Mouse (Mus musculus): Measurements from ENCODE around the gene Cd164. TPM values are rescaled to one million over a fixed set of nuclear protein-coding genes. Genes with fewer than 3 reads are reported as not detected.

Cd164 gene
- polyA plus RNA-seq, 1 experiment from 2014 or later = 63.5 TPM

DNA sequence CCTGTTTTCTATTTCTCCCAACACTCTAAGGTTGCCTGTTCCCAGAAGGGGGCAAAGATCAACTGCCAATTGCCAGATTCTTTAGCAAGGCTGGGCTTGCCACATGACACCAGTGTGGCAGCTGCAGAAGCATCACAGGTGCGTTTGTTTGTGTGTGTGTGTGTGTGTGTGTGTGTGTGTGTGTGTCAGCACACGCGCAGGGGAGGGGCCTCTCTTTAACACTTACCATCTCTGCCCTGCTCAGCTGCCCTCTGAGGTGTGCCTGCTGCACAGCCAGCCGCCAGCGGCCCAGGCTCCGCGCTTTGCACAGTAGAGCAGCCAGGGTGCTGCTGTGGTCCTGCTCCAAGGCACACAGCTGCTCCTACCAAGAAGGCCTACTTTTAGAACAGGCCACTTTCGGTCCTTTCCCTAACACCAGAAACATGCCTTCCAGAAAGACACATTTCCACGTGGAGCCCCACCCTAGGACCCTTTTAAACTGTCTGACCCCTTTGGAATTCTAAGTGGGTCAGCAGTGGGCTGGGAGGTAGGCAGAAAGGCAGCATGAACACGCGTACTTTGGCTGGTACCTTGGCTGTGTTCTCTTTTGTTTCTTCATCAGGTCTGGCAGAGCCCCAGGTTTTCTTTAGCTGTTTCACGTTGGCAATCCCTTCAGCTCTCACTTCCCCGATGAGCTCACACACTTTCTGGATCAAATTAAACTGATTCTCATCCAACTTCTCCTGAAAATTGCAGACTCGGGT, 33.8 kb downstream of the Cd164 start:
- Histone ChIP-seq H3K4me1 (replicated peaks) (peaks cover 14% of the 10 kb centered on the region; the same call in 1 of the 2 replicates), H3K4me3 (no peak overlapping the region), H3K27ac (replicated peaks) (no peak overlapping the region), H3K9ac (peak overlapping the region; percentile 12; the same call in 1 of the 2 replicates), H3K27me3 (no peaks in the 10 kb centered on the region), H3K4me2 (no peak overlapping the region), H3K36me3 (no peaks in the 10 kb centered on the region), H3K9me3 (peaks cover 6% of the 10 kb centered on the region)
- peak; percentile 61; the same call in 1 of the 2 replicates for ATAC-seq (ENCODE audit: low read depth)
- WGBS = 59% methylated on average over 14 of the region's 14 CpGs

DNA sequence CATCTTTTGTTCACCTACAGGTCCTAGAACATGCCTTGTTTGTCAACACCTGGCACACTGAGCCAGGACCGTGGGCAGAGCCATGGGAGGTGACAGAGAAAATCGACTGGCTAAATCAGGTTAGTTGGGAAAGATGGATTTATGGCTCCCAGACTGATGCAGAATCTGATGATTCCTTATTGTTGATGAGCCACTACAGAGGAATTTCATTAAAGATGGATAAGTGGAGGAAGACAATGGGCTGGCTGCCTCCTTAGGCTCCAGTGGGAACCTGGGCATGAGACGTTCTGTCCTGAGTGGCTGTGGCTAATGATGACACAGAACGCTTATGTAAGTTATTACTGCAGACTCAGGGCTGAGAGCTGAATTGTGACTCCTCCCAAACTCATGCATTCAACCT, 34.5 kb downstream of the Cd164 start:
- H3K36me3 ChIP-seq = no peaks in the 10 kb centered on the region
- H3K4me3 ChIP-seq = no peak overlapping the region
- H3K4me1 ChIP-seq (replicated peaks) = peaks cover 14% of the 10 kb centered on the region; the same call in 1 of the 2 replicates
- 68% methylated on average over 4 of the region's 4 CpGs for WGBS
- H3K9ac ChIP-seq = no peak overlapping the region
- H3K27me3 ChIP-seq = no peaks in the 10 kb centered on the region
- no peak overlapping the region for H3K4me2 ChIP-seq
- ATAC-seq (ENCODE audit: low read depth) = no peak
- H3K9me3 ChIP-seq = peaks cover 6% of the 10 kb centered on the region
- H3K27ac ChIP-seq (replicated peaks) = no peak overlapping the region

DNA sequence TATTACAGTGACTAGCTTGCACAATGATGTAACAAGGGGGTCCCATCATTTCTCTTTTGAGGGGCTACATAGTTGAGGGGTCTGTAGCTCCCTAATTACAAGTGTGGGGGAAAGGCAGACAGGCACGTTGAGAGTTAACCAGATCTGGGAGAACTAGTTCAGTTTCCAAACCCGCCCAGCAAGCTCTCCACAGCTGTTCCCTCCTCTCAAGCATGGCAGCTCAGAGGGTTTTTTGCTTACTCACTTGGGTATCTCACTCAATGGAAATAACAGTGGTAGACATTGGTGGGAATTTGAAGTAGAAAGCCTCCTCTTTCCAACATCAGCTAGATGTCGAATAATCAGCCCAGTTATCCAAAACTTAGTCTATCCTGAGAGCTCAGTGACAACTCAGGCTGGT, 35.9 kb downstream of the Cd164 start:
- 90% methylated on average over 3 of the region's 3 CpGs for WGBS
- 0 out of 2 replicates have a peak, but pooled peaks cover 4% of the 10 kb centered on the region for H3K9me3 ChIP-seq
- no peaks in the 10 kb centered on the region for H3K36me3 ChIP-seq
- no peaks in the 10 kb centered on the region for H3K27me3 ChIP-seq
- H3K4me1 ChIP-seq (replicated peaks) = peaks cover 14% of the 10 kb centered on the region; the same call in 1 of the 2 replicates
- H3K4me2 ChIP-seq = no peak overlapping the region
- no peak overlapping the region for H3K9ac ChIP-seq
- ATAC-seq (ENCODE audit: low read depth) = no peak
- no peak overlapping the region for H3K4me3 ChIP-seq
- no peak overlapping the region for H3K27ac ChIP-seq (replicated peaks)

DNA sequence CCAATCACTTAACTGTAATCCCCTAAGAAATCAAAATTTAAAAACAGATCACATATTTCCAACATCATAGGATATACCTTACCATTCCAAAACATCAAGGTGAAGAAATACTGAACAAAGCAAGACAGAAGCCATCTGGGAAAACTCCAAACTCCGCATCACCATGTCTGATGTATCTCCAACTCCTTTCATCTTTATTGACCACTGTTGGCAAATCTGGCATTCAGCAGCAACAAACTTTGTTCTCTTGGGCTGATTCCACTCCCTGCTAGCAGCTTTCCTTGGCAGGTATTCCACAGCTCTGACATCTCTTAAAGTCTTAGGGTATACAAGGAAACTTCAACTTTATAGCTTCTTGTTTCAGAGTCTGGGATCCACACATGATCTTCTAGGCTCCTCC, 39.2 kb downstream of the Cd164 start:
- Histone ChIP-seq H3K4me1 (replicated peaks) (peaks cover 1% of the 10 kb centered on the region; the same call in 1 of the 2 replicates), H3K36me3 (no peaks in the 10 kb centered on the region), H3K9me3 (peaks cover 11% of the 10 kb centered on the region; the same call in 1 of the 2 replicates), H3K9ac (no peak overlapping the region), H3K27ac (replicated peaks) (no peak overlapping the region), H3K27me3 (no peaks in the 10 kb centered on the region), H3K4me3 (no peak overlapping the region), H3K4me2 (no peak overlapping the region)
- 96% methylated on average over 1 of the region's 1 CpGs for WGBS
- no peak for ATAC-seq (ENCODE audit: low read depth)

DNA sequence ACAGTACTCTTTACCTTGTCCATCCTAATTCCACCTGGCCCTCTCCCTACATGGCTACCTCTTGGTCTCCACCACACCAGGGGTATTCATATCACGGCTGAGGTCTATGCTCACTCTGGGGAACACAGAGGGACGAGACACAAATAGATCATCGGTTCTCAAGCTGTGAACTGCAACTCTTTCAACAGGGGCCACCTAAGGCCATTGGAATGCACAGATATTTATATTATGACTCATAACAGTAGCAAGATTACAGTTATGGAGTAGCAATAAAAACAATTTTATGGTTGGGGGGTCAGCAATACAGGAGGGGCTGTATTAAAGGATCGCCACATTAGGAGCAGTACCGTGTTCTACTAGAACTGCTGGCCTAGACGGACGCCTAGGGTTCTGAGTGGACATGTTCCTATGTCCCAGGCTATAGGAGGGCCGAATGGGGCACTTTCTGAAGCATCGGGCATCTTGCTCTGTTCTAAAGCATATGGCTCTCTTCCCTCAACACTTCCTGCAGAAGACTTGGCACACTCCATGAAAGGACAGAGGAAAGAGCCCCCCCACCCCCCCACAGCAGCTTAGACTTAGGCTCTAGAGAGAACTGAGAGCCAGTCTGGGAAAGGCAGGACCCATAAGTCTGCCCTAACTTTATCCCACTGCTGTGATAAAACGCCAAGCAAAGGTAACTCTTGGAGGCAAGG, 42.6 kb downstream of the Cd164 start:
- peaks cover 11% of the 10 kb centered on the region; the same call in 1 of the 2 replicates for H3K9me3 ChIP-seq
- no peak overlapping the region for H3K4me2 ChIP-seq
- H3K4me1 ChIP-seq (replicated peaks) = no peaks in the 10 kb centered on the region
- H3K27ac ChIP-seq (replicated peaks) = no peak overlapping the region
- ATAC-seq (ENCODE audit: low read depth) = no peak
- H3K27me3 ChIP-seq = no peaks in the 10 kb centered on the region
- no peak overlapping the region for H3K9ac ChIP-seq
- no peak overlapping the region for H3K4me3 ChIP-seq
- H3K36me3 ChIP-seq = no peaks in the 10 kb centered on the region
- WGBS = 86% methylated on average over 10 of the region's 10 CpGs

DNA sequence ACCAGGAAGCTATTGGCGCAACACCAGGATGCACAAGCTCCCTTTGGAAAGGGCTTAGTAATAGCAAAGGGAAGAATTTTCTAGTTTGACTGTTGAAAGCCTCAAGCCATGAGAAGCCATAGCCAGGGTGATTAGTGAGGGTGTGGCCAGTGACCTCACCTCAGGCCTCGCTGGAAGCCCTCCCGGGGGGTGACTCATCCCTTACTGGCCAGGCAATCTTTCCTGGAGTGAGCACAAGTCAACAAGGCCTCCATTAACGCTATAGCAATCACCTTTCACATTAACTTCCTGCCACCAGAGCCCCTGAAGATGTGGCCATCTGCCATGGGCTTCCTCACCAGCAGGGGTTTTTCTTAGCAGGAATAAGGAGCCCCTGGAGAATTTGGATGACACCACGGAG, 45.9 kb downstream of the Cd164 start:
- 41% methylated on average over 5 of the region's 5 CpGs for WGBS
- ATAC-seq (ENCODE audit: low read depth) = no peak
- no peaks in the 10 kb centered on the region for H3K36me3 ChIP-seq
- no peak overlapping the region for H3K4me2 ChIP-seq
- peaks cover 7% of the 10 kb centered on the region; the same call in 1 of the 2 replicates for H3K9me3 ChIP-seq
- H3K9ac ChIP-seq = no peak overlapping the region
- no peaks in the 10 kb centered on the region for H3K4me1 ChIP-seq (replicated peaks)
- no peaks in the 10 kb centered on the region for H3K27me3 ChIP-seq
- H3K27ac ChIP-seq (replicated peaks) = no peak overlapping the region
- H3K4me3 ChIP-seq = no peak overlapping the region

DNA sequence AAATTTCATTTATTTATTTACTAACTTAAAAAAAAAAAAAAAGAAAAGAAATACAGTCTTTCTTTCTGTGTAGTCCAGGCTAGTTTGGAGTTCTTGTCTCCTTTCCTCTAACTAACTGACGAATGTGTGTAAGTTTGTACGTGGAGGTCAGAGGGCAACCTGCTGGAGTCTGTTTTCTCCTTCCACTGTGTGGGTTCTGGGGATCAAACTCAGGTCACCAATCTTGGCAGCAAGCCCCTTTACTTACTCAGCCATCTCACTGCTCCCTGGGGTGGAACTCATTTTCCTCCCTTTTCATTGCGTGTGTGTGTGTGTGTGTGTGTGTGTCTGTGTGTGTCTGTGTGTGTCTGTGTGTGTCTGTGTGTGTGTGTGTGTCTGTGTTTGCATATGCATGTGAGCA, 49.1 kb downstream of the Cd164 start:
- Histone ChIP-seq H3K9me3 (no peaks in the 10 kb centered on the region), H3K4me1 (replicated peaks) (no peaks in the 10 kb centered on the region), H3K27me3 (no peaks in the 10 kb centered on the region), H3K27ac (replicated peaks) (no peak overlapping the region), H3K9ac (no peak overlapping the region), H3K4me3 (no peak overlapping the region), H3K36me3 (no peaks in the 10 kb centered on the region), H3K4me2 (no peak overlapping the region)
- ATAC-seq (ENCODE audit: low read depth) = no peak
- WGBS = 45% methylated on average over 3 of the region's 3 CpGs

DNA sequence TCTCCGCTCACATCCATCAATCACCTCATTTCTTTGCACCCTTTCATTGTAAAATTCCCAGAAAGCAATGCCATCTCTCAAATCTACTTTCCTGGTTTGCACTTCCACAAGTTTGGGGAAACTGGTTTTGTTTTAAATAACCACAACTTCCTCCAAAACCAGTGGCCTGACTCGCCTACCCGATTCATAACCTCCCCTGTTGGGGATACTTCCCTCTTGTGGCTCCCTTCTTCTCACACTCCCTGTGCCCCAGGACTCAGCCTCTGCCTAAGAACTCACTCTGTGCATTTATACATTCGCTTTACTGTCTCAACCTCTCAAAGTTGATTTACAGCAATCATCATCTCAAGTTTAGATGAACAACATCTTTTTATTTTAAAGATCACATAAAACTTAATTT, 51.9 kb downstream of the Cd164 start:
- no peaks in the 10 kb centered on the region for H3K4me1 ChIP-seq (replicated peaks)
- no peaks in the 10 kb centered on the region for H3K9me3 ChIP-seq
- WGBS = 84% methylated on average over 4 of the region's 4 CpGs
- no peak for ATAC-seq (ENCODE audit: low read depth)
- H3K9ac ChIP-seq = no peak overlapping the region
- no peaks in the 10 kb centered on the region for H3K27me3 ChIP-seq
- no peak overlapping the region for H3K4me3 ChIP-seq
- no peak overlapping the region for H3K27ac ChIP-seq (replicated peaks)
- no peaks in the 10 kb centered on the region for H3K36me3 ChIP-seq
- no peak overlapping the region for H3K4me2 ChIP-seq

DNA sequence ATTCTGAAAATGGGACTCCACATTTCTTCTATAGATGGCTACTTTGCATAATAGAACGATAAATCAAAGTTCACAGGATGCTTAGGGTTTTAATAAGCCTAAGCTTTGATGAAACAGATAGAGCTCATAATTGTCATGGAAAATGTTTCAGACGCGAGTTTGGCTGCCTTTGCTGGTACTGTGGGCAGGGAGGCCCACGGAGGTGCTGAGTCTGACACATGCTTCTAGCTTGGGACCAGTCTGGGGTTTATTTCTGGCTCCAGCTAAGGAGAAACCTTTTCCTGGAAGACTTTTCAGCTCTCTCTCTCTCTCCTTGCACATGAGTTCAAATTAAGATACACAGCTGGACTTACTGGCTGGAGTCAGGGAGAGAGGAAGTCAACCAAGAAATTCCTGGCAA, 53.1 kb downstream of the Cd164 start:
- no peak for ATAC-seq (ENCODE audit: low read depth)
- Histone ChIP-seq H3K27ac (replicated peaks) (no peak overlapping the region), H3K4me2 (no peak overlapping the region), H3K4me1 (replicated peaks) (no peaks in the 10 kb centered on the region), H3K4me3 (no peak overlapping the region), H3K9ac (no peak overlapping the region), H3K36me3 (no peaks in the 10 kb centered on the region), H3K9me3 (no peaks in the 10 kb centered on the region), H3K27me3 (no peaks in the 10 kb centered on the region)
- WGBS = 89% methylated on average over 4 of the region's 4 CpGs

DNA sequence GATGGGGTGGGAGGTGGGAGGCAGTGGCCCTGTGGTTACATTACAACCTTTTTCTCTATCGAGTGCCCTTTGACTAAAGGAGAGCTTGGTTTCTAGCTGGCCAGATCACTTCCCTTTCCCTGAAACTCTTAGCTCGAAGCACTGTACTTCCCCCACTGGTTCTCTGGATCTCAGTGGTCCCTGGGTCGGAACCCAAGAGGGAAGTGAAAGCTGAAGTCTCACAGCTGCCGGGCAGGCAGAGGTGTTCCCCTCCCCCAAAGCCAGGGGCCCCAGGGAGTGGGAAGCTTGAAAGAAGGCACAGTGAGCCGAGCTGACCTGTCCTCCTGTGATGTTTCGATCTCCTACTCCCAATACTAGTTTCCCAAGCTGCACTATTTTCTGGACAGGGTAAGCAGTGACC, 54.0 kb downstream of the Cd164 start:
- 41% methylated on average over 6 of the region's 6 CpGs for WGBS
- ATAC-seq (ENCODE audit: low read depth) = no peak
- Histone ChIP-seq H3K27me3 (no peaks in the 10 kb centered on the region), H3K4me3 (no peak overlapping the region), H3K27ac (replicated peaks) (no peak overlapping the region), H3K9me3 (no peaks in the 10 kb centered on the region), H3K4me2 (no peak overlapping the region), H3K9ac (no peak overlapping the region), H3K4me1 (replicated peaks) (no peaks in the 10 kb centered on the region), H3K36me3 (no peaks in the 10 kb centered on the region)

DNA sequence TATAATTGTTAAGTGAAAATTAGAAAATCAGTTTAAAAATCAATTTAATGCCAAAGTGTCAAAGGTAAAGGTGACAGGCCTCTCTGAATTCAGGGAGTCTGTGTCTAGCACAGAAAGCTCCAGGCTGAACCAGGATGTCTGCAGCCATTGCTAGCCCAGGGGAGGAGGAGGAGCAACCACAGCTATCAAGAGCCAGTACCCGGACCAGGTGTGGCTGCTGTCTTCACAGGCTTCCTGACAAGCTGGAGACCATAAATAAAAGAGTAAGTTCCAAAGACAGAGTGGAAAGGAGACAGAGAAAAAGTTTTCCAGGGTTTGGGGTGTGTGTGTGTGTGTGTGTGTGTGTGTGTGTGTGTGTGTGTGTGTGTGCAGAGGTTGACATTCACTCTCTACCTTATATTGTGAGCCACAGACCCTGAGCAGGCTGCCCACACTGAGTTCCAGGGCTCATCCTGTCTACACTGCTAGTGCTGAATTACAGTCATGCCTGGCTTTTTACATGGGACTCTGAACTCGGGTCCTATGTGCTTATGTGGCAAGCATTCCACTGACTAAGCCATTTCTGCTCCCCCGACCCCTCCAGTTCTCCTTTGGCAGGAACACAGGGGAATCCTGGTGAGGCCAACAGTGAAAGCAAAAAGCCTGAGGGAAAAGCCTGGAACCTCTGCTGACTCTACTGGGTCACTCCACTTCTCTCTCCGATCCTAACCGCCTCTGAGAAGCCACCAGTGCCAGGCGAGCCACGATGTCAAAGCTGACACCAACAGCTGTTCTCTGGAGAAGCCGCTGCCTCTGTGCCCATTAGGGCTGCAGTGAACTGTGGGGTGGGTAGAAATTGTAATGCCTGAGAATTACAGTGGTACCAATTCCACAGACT, 56.5 kb downstream of the Cd164 start:
- ATAC-seq (ENCODE audit: low read depth) = no peak

DNA sequence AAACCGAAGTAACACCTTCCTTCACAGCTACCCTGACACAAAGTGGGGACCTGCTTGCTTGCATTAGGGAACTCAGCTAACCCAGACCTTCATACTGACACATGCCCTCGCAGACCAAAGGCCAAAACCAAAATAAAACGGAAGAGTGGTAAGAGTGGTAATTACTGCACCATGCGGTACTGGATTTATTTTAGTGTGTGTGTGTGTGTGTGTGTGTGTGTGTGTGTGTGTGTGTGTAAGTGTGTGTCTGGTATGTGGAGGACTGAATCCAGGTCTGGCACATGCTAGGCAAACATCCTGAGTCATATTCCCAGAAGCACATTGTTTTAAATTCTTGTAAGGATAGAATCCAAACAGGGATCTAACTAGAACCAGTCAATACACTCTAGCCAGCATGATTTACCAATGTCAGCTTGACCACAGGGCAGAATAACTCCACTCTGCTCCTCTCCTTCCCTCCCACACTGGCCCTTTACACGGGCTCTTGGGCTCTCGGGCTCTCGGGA, 57.2 kb downstream of the Cd164 start:
- H3K27me3 ChIP-seq = no peaks in the 10 kb centered on the region
- H3K27ac ChIP-seq (replicated peaks) = no peak overlapping the region
- H3K4me2 ChIP-seq = no peak overlapping the region
- no peaks in the 10 kb centered on the region for H3K4me1 ChIP-seq (replicated peaks)
- no peak overlapping the region for H3K4me3 ChIP-seq
- no peaks in the 10 kb centered on the region for H3K36me3 ChIP-seq
- 86% methylated on average over 7 of the region's 7 CpGs for WGBS
- no peak overlapping the region for H3K9ac ChIP-seq
- no peak for ATAC-seq (ENCODE audit: low read depth)
- H3K9me3 ChIP-seq = no peaks in the 10 kb centered on the region

More for the DNA sequence above, 56.5 kb downstream of the Cd164 start:
- H3K27me3 ChIP-seq = no peaks in the 10 kb centered on the region
- no peak overlapping the region for H3K4me3 ChIP-seq
- no peak overlapping the region for H3K4me2 ChIP-seq
- 70% methylated on average over 8 of the region's 8 CpGs for WGBS
- no peak overlapping the region for H3K27ac ChIP-seq (replicated peaks)
- H3K36me3 ChIP-seq = no peaks in the 10 kb centered on the region
- no peaks in the 10 kb centered on the region for H3K9me3 ChIP-seq
- no peak overlapping the region for H3K9ac ChIP-seq
- H3K4me1 ChIP-seq (replicated peaks) = no peaks in the 10 kb centered on the region

Data from neural tube, embryonic 13.5 days (tissue).